Comparison of ENCODE assay signal across 9 mouse cellular contexts in the genomic region with DNA sequence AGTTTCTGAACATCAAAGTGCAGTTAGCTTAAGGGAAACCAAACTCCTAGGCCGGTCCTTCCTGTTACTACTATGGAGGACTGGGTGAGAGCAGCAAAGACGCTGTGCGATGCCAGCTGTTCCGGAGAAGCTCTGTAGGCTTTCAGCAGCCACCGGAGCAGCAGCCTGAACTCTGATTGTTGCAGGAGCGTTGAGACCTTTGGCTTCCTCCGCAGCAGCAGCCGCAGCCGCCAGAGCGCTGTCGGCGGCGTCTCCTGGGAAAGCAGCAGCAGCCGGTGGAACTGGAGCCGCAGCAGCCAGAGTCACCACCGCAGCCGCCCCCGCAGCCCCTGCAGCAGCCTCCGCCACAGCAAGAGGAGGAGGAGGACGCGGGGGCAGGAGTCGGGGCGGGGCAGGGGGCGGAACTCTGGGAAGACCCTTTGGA. TPM values are rescaled to one million over a fixed set of nuclear protein-coding genes. Genes with fewer than 3 reads are reported as not detected.
DNase-seq lines count a peak whose midpoint lies in the region; ATAC-seq and TF ChIP-seq lines count a peak whose summit lies in the region.
"Had no signal": no experiment of that assay in that cellular context is flagged by ENCODE, and none has a peak within 500 bp of the region (broad histone marks: within the 10 kb centered on the region; RNA-seq: fewer than 3 reads in every experiment).

No protein-coding gene starts in this region.

- peak; percentile 94 for ATAC-seq in forebrain, embryonic 16.5 days
- ATAC-seq in intestine, embryonic 14.5 days (replicated peaks; ENCODE audit: low FRiP score, low TSS enrichment, low read depth) = peak; percentile 66; the same call in 1 of the 2 replicates
- ATAC-seq in neural tube, embryonic 12.5 days (ENCODE audit: low FRiP score, low read depth) = peak; percentile 86

- WGBS in forebrain, embryonic 16.5 days = 4% methylated on average over 19 of the region's 24 CpGs
- 1% methylated on average over 24 of the region's 24 CpGs for WGBS in intestine, embryonic 14.5 days
- WGBS in limb, embryonic 10.5 days = under 1% methylated on average over 24 of the region's 24 CpGs
- WGBS in neural tube, embryonic 12.5 days = 1% methylated on average over 24 of the region's 24 CpGs

- H3K36me3 ChIP-seq in ES-E14 (ENCODE audit: control insufficient read depth, insufficient read depth, low read length, poor library complexity, severe bottlenecking) = no peaks in the 10 kb centered on the region
- no peaks in the 10 kb centered on the region for H3K36me3 ChIP-seq in forebrain, embryonic 16.5 days (ENCODE audit: control insufficient read depth, insufficient read depth)
- H3K36me3 ChIP-seq in intestine, embryonic 14.5 days (ENCODE audit: control insufficient read depth, insufficient read depth, low read length) = no peaks in the 10 kb centered on the region
- no peaks in the 10 kb centered on the region for H3K36me3 ChIP-seq in limb, embryonic 10.5 days
- no peaks in the 10 kb centered on the region for H3K36me3 ChIP-seq in neural tube, embryonic 12.5 days

- H3K4me3 ChIP-seq in ES-E14 (ENCODE audit: insufficient read depth in 1 of 2, low read depth in 1 of 2, low read length in 2 of 2, poor library complexity in 1 of 2, severe bottlenecking in 1 of 2) = peak overlapping the region; percentile 45 to 53
- H3K4me3 ChIP-seq in forebrain, embryonic 16.5 days (replicated peaks; ENCODE audit: low read length) = peak overlapping the region; percentile 45
- H3K4me3 ChIP-seq in intestine, embryonic 14.5 days (ENCODE audit: low read depth, low read length) = peak overlapping the region; percentile 38
- peak overlapping the region; percentile 54 for H3K4me3 ChIP-seq in limb, embryonic 10.5 days
- H3K4me3 ChIP-seq in neural tube, embryonic 12.5 days = peak overlapping the region; percentile 43

- DNase-seq in ES-E14 (ENCODE audit: low read depth, low spot score) = no peak
- peak; percentile 11 for DNase-seq in adrenal gland, adult 2 months
- DNase-seq in intestine, embryonic 14.5 days (ENCODE audit: low spot score) = peak; percentile 80
- DNase-seq in limb, embryonic 10.5 days (ENCODE audit: low spot score) = peak; percentile 80
- DNase-seq in urinary bladder, postnatal 4 days (ENCODE audit: low spot score in 2 of 2) = peak; percentile 24 to 59
- DNase-seq in cerebellum, postnatal 36 days = no peak

- H3K9me3 ChIP-seq in ES-E14 (ENCODE audit: control insufficient read depth, insufficient read depth, low read depth, low read length) = no peaks in the 10 kb centered on the region
- no peaks in the 10 kb centered on the region for H3K9me3 ChIP-seq in forebrain, embryonic 16.5 days (ENCODE audit: control insufficient read depth, low read length)
- no peaks in the 10 kb centered on the region for H3K9me3 ChIP-seq in intestine, embryonic 14.5 days (ENCODE audit: control insufficient read depth, low read length)
- H3K9me3 ChIP-seq in limb, embryonic 10.5 days (replicated peaks) = no peaks in the 10 kb centered on the region
- H3K9me3 ChIP-seq in neural tube, embryonic 12.5 days = no peaks in the 10 kb centered on the region

- peak overlapping the region; percentile 56 for H3K4me2 ChIP-seq in forebrain, embryonic 16.5 days (ENCODE audit: low read length)
- H3K4me2 ChIP-seq in intestine, embryonic 14.5 days (ENCODE audit: low read length) = peak overlapping the region; percentile 57
- H3K4me2 ChIP-seq in neural tube, embryonic 12.5 days (replicated peaks) = peak overlapping the region; percentile 80

- H3K27me3 ChIP-seq in forebrain, embryonic 16.5 days (replicated peaks; ENCODE audit: control insufficient read depth, insufficient read depth, low read length) = no peaks in the 10 kb centered on the region
- no peaks in the 10 kb centered on the region for H3K27me3 ChIP-seq in intestine, embryonic 14.5 days (replicated peaks; ENCODE audit: control insufficient read depth, insufficient read depth, low read length)
- peaks cover 7% of the 10 kb centered on the region for H3K27me3 ChIP-seq in limb, embryonic 10.5 days (ENCODE audit: low read depth, poor library complexity, severe bottlenecking)
- H3K27me3 ChIP-seq in neural tube, embryonic 12.5 days (replicated peaks) = no peaks in the 10 kb centered on the region

- H3K27ac ChIP-seq in ES-E14 (ENCODE audit: insufficient read depth, low read depth, low read length, poor library complexity, severe bottlenecking) = no peak overlapping the region
- no peak overlapping the region for H3K27ac ChIP-seq in forebrain, embryonic 16.5 days (ENCODE audit: low read length)
- H3K27ac ChIP-seq in intestine, embryonic 14.5 days (ENCODE audit: low read depth) = no peak overlapping the region
- H3K27ac ChIP-seq in limb, embryonic 10.5 days = peak overlapping the region; percentile 76
- H3K27ac ChIP-seq in neural tube, embryonic 12.5 days = no peak overlapping the region

- H3K4me1 ChIP-seq in ES-E14 (ENCODE audit: control insufficient read depth in 2 of 2, insufficient read depth in 2 of 2, low read length in 2 of 2, poor library complexity in 1 of 2) = peaks cover 0 to 6% of the 10 kb centered on the region in 2 experiments; a peak in 2 of 4 replicates
- no peaks in the 10 kb centered on the region for H3K4me1 ChIP-seq in forebrain, embryonic 16.5 days (replicated peaks; ENCODE audit: control insufficient read depth, insufficient read depth, low read length)
- H3K4me1 ChIP-seq in intestine, embryonic 14.5 days (replicated peaks; ENCODE audit: control insufficient read depth, insufficient read depth, low read length) = no peaks in the 10 kb centered on the region
- H3K4me1 ChIP-seq in limb, embryonic 10.5 days = 0 out of 2 replicates have a peak, but pooled peaks cover 6% of the 10 kb centered on the region
- no peaks in the 10 kb centered on the region for H3K4me1 ChIP-seq in neural tube, embryonic 12.5 days

- in situ Hi-C loops in ES-E14 (cut with MboI; ENCODE audit: low sequenced_read_pairs in 2 of 2, unreplicated experiment in 2 of 2) = no loop called here

- H3K9ac ChIP-seq in ES-E14 (ENCODE audit: insufficient read depth, low read depth, low read length, poor library complexity, severe bottlenecking) = 0 out of 2 replicates have a peak overlapping the region, but pooled peaks have one; percentile 12
- peak overlapping the region; percentile 49 for H3K9ac ChIP-seq in forebrain, embryonic 16.5 days (replicated peaks; ENCODE audit: low read depth, low read length)
- H3K9ac ChIP-seq in intestine, embryonic 14.5 days (ENCODE audit: low read length) = peak overlapping the region; percentile 28
- H3K9ac ChIP-seq in neural tube, embryonic 12.5 days = peak overlapping the region; percentile 41

TF ChIP-seq in ES-E14, 5 proteins besides CTCF, POLR2A, EP300 and RAD21:
- TF ChIP-seq HCFC1 (IDR thresholded peaks at IDR 0.05; ENCODE audit: borderline replicate concordance, insufficient read depth, low read length) (no peak), CHD2 (IDR thresholded peaks at IDR 0.05; ENCODE audit: low read depth, low read length) (no peak), ZNF384 (IDR thresholded peaks at IDR 0.05; ENCODE audit: low read depth, low read length) (no peak), MAFK (IDR thresholded peaks at IDR 0.05; ENCODE audit: insufficient read depth, low read depth, low read length) (no peak), ZC3H11A (IDR thresholded peaks at IDR 0.05; ENCODE audit: borderline replicate concordance, low read depth, low read length) (no peak)

RNA-seq across cellular contexts. Expression of a gene that starts 1.1 kb away (rescaled TPM):
- 1.2 and 6.2 TPM in 2 replicates for total RNA-seq in ES-E14 (2012; rRNA removed)
- total RNA-seq in adrenal gland, adult 2 months (2021) = not detected
- not detected in 2 replicates for polyA plus RNA-seq in adrenal gland, adult 2 months (2012; rRNA removed)
- polyA plus RNA-seq in forebrain, embryonic 16.5 days (2015; fragmentation: Nextera tagmentation; extraction: Ambion mirVana) = not detected in 2 replicates
- polyA plus RNA-seq in intestine, embryonic 14.5 days (2014; fragmentation: Nextera tagmentation; extraction: Ambion mirVana) = not detected in 2 replicates
- 0.44 TPM in 1 of 2 replicates, not detected in the other for polyA plus RNA-seq in limb, embryonic 10.5 days (2016; fragmentation: Nextera tagmentation; extraction: Ambion mirVana)
- polyA plus RNA-seq in neural tube, embryonic 12.5 days (2016; fragmentation: Nextera tagmentation; extraction: Ambion mirVana) = 0.32 TPM in 1 of 2 replicates, not detected in the other
- polyA plus RNA-seq: frontal cortex, adult 2 months had no signal

RNA-seq across cellular contexts. Expression of a gene that starts 4.5 kb away (rescaled TPM):
- total RNA-seq in ES-E14 (2012; rRNA removed) = not detected in 2 replicates
- not detected for total RNA-seq in adrenal gland, adult 2 months (2021)
- polyA plus RNA-seq in adrenal gland, adult 2 months (2012; rRNA removed) = not detected in 2 replicates
- polyA plus RNA-seq in forebrain, embryonic 16.5 days (2015; fragmentation: Nextera tagmentation; extraction: Ambion mirVana) = not detected in 2 replicates
- polyA plus RNA-seq in intestine, embryonic 14.5 days (2014; fragmentation: Nextera tagmentation; extraction: Ambion mirVana) = not detected in 2 replicates
- polyA plus RNA-seq in limb, embryonic 10.5 days (2016; fragmentation: Nextera tagmentation; extraction: Ambion mirVana) = not detected in 2 replicates
- not detected in 2 replicates for polyA plus RNA-seq in neural tube, embryonic 12.5 days (2016; fragmentation: Nextera tagmentation; extraction: Ambion mirVana)
- polyA plus RNA-seq: frontal cortex, adult 2 months had no signal

RNA-seq across cellular contexts. Expression of a gene that starts 22.4 kb away (rescaled TPM):
- total RNA-seq in ES-E14 (2012; rRNA removed) = not detected in 2 replicates
- not detected for total RNA-seq in adrenal gland, adult 2 months (2021)
- not detected in 2 replicates for polyA plus RNA-seq in adrenal gland, adult 2 months (2012; rRNA removed)
- not detected in 2 replicates for polyA plus RNA-seq in forebrain, embryonic 16.5 days (2015; fragmentation: Nextera tagmentation; extraction: Ambion mirVana)
- polyA plus RNA-seq in intestine, embryonic 14.5 days (2014; fragmentation: Nextera tagmentation; extraction: Ambion mirVana) = not detected in 2 replicates
- not detected in 2 replicates for polyA plus RNA-seq in limb, embryonic 10.5 days (2016; fragmentation: Nextera tagmentation; extraction: Ambion mirVana)
- polyA plus RNA-seq in neural tube, embryonic 12.5 days (2016; fragmentation: Nextera tagmentation; extraction: Ambion mirVana) = not detected in 2 replicates
- polyA plus RNA-seq: frontal cortex, adult 2 months had no signal

RNA-seq across cellular contexts. Expression of a gene that starts 47.5 kb away (rescaled TPM):
- total RNA-seq in ES-E14 (2012; rRNA removed) = not detected in 2 replicates
- total RNA-seq in adrenal gland, adult 2 months (2021) = not detected
- not detected in 2 replicates for polyA plus RNA-seq in adrenal gland, adult 2 months (2012; rRNA removed)
- not detected in 2 replicates for polyA plus RNA-seq in forebrain, embryonic 16.5 days (2015; fragmentation: Nextera tagmentation; extraction: Ambion mirVana)
- polyA plus RNA-seq in intestine, embryonic 14.5 days (2014; fragmentation: Nextera tagmentation; extraction: Ambion mirVana) = not detected in 2 replicates
- not detected in 2 replicates for polyA plus RNA-seq in limb, embryonic 10.5 days (2016; fragmentation: Nextera tagmentation; extraction: Ambion mirVana)
- polyA plus RNA-seq in neural tube, embryonic 12.5 days (2016; fragmentation: Nextera tagmentation; extraction: Ambion mirVana) = not detected in 2 replicates
- polyA plus RNA-seq: frontal cortex, adult 2 months had no signal

RNA-seq across cellular contexts. Expression of a gene that starts 54.2 kb away (rescaled TPM):
- 0.58 and 1.1 TPM in 2 replicates for total RNA-seq in ES-E14 (2012; rRNA removed)
- not detected for total RNA-seq in adrenal gland, adult 2 months (2021)
- not detected in 2 replicates for polyA plus RNA-seq in adrenal gland, adult 2 months (2012; rRNA removed)
- not detected in 2 replicates for polyA plus RNA-seq in forebrain, embryonic 16.5 days (2015; fragmentation: Nextera tagmentation; extraction: Ambion mirVana)
- not detected in 2 replicates for polyA plus RNA-seq in intestine, embryonic 14.5 days (2014; fragmentation: Nextera tagmentation; extraction: Ambion mirVana)
- not detected in 2 replicates for polyA plus RNA-seq in limb, embryonic 10.5 days (2016; fragmentation: Nextera tagmentation; extraction: Ambion mirVana)
- not detected in 2 replicates for polyA plus RNA-seq in neural tube, embryonic 12.5 days (2016; fragmentation: Nextera tagmentation; extraction: Ambion mirVana)
- polyA plus RNA-seq: frontal cortex, adult 2 months had no signal

Comparison
In these comparisons a context has a peak if more than half of its experiments do, and no peak if none do; other contexts are left out.
1. DNase-seq: peak in adrenal gland, adult 2 months (single experiment), intestine, embryonic 14.5 days (single experiment), limb, embryonic 10.5 days (single experiment) and urinary bladder, postnatal 4 days (2 of 2); none in ES-E14 (single experiment) and cerebellum, postnatal 36 days (0 of 2).
2. Peak in every context shown above with its lines, with median percentiles within 50 percentile points of each other: H3K4me3 ChIP-seq, H3K9ac ChIP-seq, ATAC-seq and H3K4me2 ChIP-seq.